Mouse (Mus musculus): Measurements from ENCODE around the gene Tmprss6.

GRCm38 (mm10) chr15:78505541-78505940, 37.1 kb upstream of the Tmprss6 start:
- TF ChIP-seq CTCF (IDR thresholded peaks at IDR 0.05; ENCODE audit: borderline replicate concordance, extremely low read depth, insufficient read depth, insufficient read length), result no peak
- TF ChIP-seq POLR2A (IDR thresholded peaks at IDR 0.05; ENCODE audit: borderline replicate concordance, extremely low read depth, insufficient read depth, insufficient read length, poor library complexity, severe bottlenecking), result no peak

All from brain, embryonic 14.5 days (tissue).